Mouse (Mus musculus) MEL (cell line): ENCODE data around the gene Ppip5k1.

Source experiments
- BHLHE40 ChIP-seq: IDR thresholded peaks from 2 replicates; pipeline ENCODE4 v1.6.1; 2012; ENCODE audit warnings: low read depth, mild to moderate bottlenecking, inconsistent platforms, low read length, improper control_type of control experiment, borderline replicate concordance
- MAX ChIP-seq: IDR thresholded peaks from 2 replicates; pipeline ENCODE4 v1.6.1; 2011; ENCODE audit warnings: low read length, improper control_type of control experiment

DNA sequence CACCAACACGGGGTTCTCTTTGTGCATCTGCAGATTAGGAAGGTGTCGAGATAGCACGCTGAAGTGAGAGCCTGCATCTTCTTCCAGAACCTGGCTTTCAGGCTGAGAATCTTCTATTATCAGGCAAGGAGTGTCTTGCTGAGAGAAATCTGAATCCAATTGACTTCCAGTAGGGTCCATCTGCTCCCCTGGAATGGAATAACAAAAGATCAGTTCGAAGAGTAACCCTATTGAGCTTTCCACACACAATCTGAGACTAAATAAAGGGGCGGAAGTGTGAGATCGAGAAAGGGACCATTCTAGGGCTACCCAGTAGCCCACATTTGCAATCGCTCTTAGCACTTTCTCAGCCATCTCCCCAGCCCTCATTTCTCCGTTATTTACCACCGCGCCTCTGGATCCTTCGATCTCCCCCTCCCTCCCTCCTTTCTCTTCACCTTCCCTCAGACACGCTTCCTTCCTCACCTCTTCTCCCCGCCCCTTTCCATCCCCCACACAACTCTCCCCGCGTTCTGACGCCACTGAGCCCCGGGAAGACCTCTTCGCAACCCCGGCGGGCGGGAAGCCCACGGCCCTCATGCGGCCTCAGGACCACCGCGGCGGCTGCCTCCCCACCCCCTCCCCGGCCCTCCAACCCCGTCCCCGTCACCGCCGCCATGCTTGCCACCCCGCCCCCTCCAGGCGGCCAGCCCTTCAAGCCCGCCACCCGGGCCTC lies 84.5 kb downstream of the Ppip5k1 start:
- TF ChIP-seq MAX (no peak), BHLHE40 (no peak)
